Mouse (Mus musculus) splenic B cell, adult 2 months (primary cell): ENCODE measurements around the gene Lrrc4.

Experiments
- DNase-seq: peaks from one replicate; pipeline ENCODE4 v3.0.0-alpha.2; 2011; ENCODE audit warnings: low read depth, low spot score
- H3K27me3 ChIP-seq: 2 replicates; pipeline ENCODE4 v1.6.1; 2012; ENCODE audit warnings: mild to moderate bottlenecking, low read length, moderate library complexity, mixed read lengths; ENCODE audit not compliant: control insufficient read depth, poor library complexity, insufficient read depth, severe bottlenecking
- H3K36me3 ChIP-seq: 2 replicates; pipeline ENCODE4 v1.6.1; 2012; ENCODE audit warnings: mild to moderate bottlenecking, low read length, moderate library complexity, mixed read lengths; ENCODE audit not compliant: control insufficient read depth, poor library complexity, insufficient read depth, severe bottlenecking

Lrrc4 gene

DNA sequence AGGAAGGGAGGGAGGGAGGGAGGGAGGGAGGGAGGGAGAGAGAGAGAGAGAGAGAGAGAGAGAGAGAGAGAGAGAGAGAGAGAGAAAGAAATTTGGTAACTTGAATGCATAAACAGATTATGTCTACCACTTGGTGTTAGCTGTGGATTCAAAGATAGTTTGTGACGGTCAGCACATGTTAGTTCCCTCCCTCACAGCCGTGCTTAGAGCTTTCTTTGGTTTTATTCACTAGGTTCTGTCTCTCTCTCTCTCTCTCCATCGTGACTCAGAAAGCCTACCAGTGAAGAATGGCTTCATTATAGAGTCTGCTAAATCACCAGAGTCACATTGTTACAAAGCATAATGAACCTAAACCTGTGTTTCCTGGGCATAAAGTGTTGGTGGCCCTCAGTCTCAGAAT is 146.5 kb downstream of the Lrrc4 start:
- no peak for DNase-seq

GRCm38 (mm10) chr6:28681521-28682457 is 149.8 kb downstream of the Lrrc4 start:
- Histone ChIP-seq H3K36me3 (no peaks in the 10 kb centered on the region), H3K27me3 (no peaks in the 10 kb centered on the region)
- DNase-seq = no peak

More for the DNA sequence above, 146.5 kb downstream of the Lrrc4 start:
- Histone ChIP-seq H3K27me3 (no peaks in the 10 kb centered on the region), H3K36me3 (no peaks in the 10 kb centered on the region)

DNA sequence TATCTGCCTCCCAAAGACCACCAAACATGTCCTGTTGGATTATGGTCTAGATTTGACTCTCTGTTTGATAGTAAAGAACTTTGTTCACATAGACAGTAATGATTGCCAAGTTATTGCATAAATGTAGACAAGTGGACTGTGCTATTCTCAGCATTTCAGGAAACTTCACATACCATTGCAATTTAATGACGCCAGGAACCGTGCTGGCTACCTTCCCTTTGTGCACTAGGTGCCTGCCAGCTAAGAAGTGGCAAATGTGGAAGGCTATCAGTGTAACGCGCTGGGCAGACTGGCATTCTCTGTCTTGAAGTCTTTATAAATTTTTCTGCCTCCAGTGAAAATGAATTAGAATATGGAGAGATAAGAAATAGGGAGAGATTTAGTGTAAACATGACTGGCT is 151.0 kb downstream of the Lrrc4 start:
- H3K36me3 ChIP-seq = no peaks in the 10 kb centered on the region
- DNase-seq = no peak
- no peaks in the 10 kb centered on the region for H3K27me3 ChIP-seq

DNA sequence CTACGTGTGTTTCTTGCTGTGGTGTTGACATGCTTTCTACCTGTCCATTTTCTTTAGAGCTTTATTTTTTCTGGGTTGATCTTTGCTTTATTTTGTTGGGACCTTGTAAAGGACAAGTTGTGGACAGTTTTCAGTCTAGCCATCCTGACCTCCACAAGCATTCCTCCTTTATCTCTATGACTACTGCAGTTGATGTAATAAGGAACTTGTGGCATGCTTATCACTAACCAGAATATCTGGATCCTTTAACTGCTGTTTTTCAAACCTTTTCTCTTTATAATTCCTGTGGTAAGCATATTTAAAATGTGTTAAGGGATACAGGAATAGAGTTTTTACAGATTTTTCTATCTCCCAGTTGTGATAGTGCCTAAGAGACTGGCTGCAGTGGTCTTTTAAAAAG is 152.7 kb downstream of the Lrrc4 start:
- Histone ChIP-seq H3K27me3 (no peaks in the 10 kb centered on the region), H3K36me3 (no peaks in the 10 kb centered on the region)
- no peak for DNase-seq

DNA sequence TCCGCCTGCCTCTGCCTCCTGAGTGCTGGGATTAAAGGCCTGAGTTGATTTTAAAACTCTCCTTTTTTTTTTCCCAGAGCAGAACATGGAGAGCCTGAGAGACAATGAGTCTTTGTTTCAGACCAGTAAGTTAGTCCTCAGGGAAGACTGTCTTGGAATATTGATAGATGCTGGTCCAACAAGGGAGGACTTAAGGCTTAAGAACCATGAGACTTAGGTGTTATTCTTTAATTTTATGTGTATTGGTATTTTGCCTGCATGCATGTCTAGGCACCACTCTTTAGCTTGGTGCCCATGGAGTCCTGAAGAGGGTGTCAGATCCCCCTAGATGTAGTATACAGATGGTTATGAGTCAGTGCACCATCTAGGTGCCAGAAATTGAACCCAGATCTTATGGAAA is 156.9 kb downstream of the Lrrc4 start:
- no peak for DNase-seq
- no peaks in the 10 kb centered on the region for H3K27me3 ChIP-seq
- H3K36me3 ChIP-seq = 0 out of 2 replicates have a peak, but pooled peaks cover 2% of the 10 kb centered on the region

DNA sequence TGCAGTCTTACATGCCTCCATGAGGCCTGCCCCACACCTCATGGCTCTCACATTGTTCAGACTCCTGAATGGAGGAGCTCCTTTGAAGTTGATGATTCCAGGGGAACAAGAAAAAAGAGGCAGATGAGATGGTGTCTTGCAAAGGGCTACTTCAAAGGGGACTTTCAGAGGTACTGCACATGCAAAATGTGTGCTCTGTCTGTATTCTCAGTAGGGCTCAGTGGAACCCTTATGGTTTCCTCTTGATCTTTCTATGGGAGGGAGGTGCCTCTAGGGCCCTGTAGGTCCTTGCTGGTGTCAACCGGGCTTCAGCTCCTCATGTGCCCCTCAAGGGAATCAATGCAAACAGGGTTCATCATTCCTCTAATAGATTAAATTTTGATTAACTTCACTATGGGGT is 159.2 kb downstream of the Lrrc4 start:
- Histone ChIP-seq H3K27me3 (no peaks in the 10 kb centered on the region), H3K36me3 (0 out of 2 replicates have a peak, but pooled peaks cover 2% of the 10 kb centered on the region)
- no peak for DNase-seq

DNA sequence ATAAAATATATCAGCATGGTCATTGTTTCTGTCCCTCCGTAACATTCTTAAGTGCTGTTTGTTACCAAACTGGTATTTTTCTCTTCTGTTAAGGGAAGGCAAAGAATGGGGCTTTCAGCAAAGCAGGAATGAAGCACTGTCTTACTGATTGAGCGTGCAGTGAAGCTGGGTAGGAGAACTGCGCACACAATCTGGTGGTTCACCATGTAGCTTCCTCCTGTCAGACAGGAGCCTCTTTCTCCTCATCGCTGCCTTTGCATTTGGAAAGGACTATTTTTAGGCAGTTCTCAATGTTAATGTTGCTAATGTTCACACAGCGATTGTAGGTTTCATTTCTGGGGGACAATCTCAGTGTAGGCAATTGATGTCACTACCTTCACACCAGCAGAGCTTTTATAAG is 162.3 kb downstream of the Lrrc4 start:
- DNase-seq = no peak

DNA sequence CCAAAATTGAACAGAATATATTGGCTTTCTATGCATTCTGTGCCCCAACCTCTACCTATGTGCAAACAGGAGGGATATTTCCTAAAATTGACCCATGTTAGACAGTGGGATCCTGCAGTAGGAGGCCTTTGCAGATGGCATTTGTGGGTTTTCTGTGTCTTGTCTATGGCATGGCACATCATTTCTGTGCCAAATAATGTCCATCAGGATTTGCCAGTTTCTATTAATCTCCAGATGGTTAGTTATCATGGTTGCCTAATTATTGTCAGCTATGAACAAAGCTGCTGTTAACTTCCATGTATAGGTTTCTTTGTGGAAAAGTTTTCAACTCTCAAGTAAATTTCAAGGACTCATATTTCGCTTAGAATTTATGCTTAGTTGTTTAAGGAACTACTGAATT is 164.0 kb downstream of the Lrrc4 start:
- H3K36me3 ChIP-seq = 0 out of 2 replicates have a peak, but pooled peaks cover 2% of the 10 kb centered on the region
- no peak for DNase-seq
- H3K27me3 ChIP-seq = no peaks in the 10 kb centered on the region

More for the DNA sequence above, 162.3 kb downstream of the Lrrc4 start:
- Histone ChIP-seq H3K27me3 (no peaks in the 10 kb centered on the region), H3K36me3 (0 out of 2 replicates have a peak, but pooled peaks cover 2% of the 10 kb centered on the region)

DNA sequence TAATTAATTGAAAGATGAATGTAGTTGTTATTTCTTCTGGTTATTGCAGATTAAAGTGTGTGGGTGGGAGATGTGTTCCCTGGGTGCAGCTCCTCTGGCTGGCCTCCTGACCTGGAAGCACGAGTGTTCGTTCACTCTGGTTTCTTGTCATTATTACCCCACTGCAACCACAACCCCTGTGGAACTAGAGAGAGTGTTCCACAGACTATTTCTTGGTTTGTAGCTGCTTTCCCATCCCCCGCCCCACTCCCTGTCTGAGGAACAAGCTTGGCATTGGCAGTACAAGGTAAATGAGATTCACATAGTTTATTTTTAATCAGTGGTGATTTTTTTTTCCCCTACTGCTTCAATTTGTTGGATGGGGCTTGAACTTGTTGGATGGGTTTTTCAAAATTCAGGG is 166.8 kb downstream of the Lrrc4 start:
- Histone ChIP-seq H3K27me3 (no peaks in the 10 kb centered on the region), H3K36me3 (no peaks in the 10 kb centered on the region)
- DNase-seq = no peak

DNA sequence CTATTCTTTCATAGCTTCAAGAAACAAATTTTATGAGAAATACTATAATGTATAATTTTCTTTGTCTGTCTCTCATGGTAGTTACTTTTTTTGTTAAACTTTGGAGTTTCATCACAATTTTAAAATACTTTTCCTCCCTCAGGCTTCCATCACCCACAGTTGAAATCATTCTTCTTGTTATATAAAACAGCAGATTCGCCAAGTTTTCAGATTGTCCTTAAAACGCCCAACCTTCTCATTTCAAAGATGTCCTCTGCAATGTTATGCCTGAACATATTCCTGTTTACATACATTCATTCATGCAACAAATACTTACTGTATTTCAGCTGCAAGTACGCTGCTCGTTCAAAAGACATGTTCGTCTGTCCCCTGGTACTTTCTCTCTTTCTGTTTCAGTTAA is 167.9 kb downstream of the Lrrc4 start:
- no peak for DNase-seq
- no peaks in the 10 kb centered on the region for H3K27me3 ChIP-seq
- no peaks in the 10 kb centered on the region for H3K36me3 ChIP-seq

- no peaks in the 10 kb centered on the region for H3K36me3 ChIP-seq
- no peak for DNase-seq
- no peaks in the 10 kb centered on the region for H3K27me3 ChIP-seq
These were observed 168.5 kb downstream of the Lrrc4 start for GRCm38 (mm10) chr6:28663004-28663403.

GRCm38 (mm10) chr6:28656511-28656910 is 175.0 kb downstream of the Lrrc4 start:
- no peak for DNase-seq
- Histone ChIP-seq H3K27me3 (no peaks in the 10 kb centered on the region), H3K36me3 (no peaks in the 10 kb centered on the region; the same call in 1 of the 2 replicates)

DNA sequence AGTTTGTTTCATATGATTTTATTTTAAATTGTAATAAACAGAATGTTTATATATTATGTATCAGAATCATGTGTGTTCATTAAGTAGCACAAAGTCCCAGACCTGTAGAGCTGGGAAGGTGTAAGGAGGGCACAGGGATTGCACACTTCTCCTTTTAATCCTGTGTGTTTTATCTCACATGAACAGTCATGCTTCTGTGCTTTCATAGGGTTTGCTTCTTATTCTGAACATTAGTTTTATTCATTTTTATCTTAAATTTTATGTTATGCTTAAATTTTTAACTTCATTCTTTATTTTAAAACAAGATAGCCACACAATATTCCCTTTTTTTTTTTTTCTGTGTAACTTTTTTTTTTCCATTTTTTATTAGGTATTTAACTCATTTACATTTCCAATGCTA is 186.3 kb downstream of the Lrrc4 start:
- DNase-seq = no peak
- no peaks in the 10 kb centered on the region for H3K36me3 ChIP-seq
- H3K27me3 ChIP-seq = no peaks in the 10 kb centered on the region

GRCm38 (mm10) chr6:28642909-28643308 is 188.6 kb downstream of the Lrrc4 start:
- DNase-seq = no peak
- Histone ChIP-seq H3K36me3 (no peaks in the 10 kb centered on the region), H3K27me3 (no peaks in the 10 kb centered on the region)

GRCm38 (mm10) chr6:28640088-28640487 is 191.5 kb downstream of the Lrrc4 start:
- no peak for DNase-seq
- Histone ChIP-seq H3K27me3 (no peaks in the 10 kb centered on the region), H3K36me3 (no peaks in the 10 kb centered on the region)
